Mouse (Mus musculus) layer of hippocampus, adult 11-12 months (tissue): ENCODE data around the gene Arhgef17.
A peak's percentile ranks its signal among the peaks of the same experiment; 100 is the strongest.
"Not testable (repeated sequence)": the region's sequence is repeated elsewhere in the genome, so short reads cannot be mapped to it uniquely, and the experiment has no call there.

Source experiments
- DNase-seq: peaks from one replicate; pipeline ENCODE4 v3.0.0; 2022; ENCODE audit warnings: low spot score

Arhgef17 gene

DNA sequence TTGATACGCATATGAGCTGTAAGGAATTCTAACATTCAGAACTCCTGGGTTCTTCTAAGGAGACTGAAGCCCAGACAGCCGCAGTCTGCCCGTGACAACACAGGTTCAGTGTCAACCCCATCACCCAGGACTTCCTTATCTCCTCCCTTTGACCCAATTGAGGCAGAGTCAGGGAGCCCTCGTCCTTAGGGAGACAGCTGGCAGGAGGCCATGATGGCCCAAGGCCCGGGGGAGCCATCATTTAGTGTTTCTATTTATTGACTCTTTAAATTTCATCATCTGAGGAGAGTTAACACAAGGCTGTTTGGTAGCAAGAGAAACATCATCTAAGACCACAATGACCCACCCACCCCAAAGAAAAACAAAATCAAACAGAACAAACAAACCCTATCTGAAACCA is 60.0 kb downstream of the Arhgef17 start:
- DNase-seq, result no peak

DNA sequence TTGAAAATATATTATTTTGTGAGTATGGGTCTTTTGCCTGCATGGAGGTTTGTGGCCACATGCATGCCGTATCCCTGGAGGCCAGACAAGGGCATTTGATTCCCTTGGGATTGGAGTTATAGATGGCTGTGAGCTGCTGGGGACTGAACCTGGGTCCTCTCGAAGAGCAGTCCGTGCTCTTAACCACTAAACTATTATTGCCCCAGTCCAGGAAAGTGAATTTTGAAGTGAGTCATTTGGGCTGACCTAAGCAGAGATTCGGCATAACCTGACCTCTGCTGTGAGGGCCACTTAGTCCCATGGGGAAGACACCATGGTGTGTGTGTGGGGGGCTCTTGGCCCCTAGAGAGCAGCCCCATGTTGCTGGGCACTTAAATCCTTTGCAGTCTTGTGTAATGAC is 60.6 kb downstream of the Arhgef17 start:
- DNase-seq, result no peak

DNA sequence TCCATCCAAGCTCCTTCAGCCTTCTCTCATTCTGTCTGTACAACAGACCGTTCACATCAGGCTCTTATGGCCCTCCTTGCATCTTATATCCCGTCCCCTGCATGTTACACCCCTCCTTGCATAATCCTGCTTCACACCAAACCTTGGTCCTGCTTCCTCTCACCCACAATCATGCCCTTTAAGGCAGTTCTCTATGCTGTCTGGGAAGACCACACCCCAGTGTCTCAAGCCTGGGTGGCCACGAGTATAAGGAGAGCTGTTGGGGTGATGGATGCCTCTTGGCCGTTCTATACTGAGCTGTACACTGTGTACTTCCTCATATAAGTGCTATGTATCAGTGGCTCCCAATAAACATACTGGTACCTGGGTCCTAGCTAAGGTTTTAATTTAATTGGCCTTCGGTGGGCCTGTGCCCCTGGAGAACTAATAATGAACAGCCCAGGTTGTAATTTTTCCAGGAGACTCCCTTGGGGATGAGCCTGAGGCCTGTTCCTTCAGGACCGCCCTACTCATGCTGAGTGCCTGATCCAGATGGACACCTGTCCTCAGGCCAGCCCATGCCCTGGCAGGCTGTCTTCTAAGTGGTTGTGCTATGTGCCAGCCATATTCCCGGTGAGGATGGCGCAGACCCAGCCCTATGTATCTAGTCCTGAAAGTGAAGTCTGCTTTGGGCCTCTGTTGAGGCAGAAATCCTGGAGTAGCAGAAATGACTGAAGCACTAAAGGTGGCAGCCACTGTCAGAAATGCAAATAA is 61.9 kb downstream of the Arhgef17 start:
- DNase-seq, result no peak

DNA sequence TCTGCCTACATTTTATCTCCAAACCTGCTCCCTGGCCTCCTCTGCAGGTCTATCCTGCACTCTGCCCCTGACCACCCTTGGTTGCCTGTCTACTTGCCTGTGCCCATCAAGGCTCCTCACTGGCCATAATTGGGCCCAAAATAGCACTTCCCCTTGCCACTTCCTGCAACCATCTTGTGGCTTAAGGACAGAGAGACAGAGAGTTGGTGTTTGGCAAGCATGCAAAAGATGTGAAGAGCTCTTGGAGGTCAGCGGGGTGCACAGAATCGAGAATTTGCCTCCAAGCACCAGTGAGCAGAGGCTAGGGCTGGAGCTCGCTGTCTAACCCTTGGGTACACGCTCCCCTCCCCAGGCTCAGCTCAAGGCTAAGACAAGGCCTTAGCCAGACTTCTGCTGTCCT is 63.4 kb downstream of the Arhgef17 start:
- no peak for DNase-seq

DNA sequence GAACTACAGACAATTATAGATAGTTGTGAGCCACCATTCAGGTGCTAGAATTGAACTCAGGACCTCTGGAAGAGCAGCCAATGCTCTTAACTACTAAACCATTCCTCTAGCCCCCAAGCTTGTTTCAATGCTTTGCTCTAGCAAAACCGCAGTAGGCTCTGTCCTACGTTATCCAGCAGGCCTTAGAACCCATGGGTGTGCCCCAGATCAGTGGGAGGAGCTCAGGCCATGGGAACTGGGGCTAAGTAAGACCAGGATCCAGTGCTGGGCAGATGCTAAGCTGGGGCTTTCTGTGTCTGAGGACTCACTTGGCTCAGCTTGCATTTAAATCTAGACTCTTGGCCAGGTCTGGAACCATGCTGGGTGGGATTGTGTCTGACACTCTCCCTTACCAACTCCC is 64.3 kb downstream of the Arhgef17 start:
- no peak for DNase-seq

DNA sequence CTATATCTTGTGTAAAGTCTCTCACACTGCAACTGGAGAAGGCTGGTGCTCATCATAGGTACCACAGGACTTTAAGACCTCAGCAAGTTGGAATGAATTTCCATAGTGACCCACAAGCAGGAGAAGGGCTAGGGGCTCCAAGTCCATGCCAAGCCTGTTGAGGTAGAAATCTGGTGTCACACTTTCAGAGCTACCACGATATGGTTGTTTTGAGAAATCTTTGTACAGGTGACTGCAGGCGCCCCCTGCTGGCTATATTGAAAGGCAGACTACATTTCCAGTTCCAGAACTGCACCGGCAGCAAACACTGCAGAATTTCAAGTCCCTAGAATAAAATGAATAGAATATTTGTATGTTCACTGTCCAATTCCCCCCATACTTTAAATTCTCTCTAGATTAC is 65.2 kb downstream of the Arhgef17 start:
- peak; percentile 84 for DNase-seq

DNA sequence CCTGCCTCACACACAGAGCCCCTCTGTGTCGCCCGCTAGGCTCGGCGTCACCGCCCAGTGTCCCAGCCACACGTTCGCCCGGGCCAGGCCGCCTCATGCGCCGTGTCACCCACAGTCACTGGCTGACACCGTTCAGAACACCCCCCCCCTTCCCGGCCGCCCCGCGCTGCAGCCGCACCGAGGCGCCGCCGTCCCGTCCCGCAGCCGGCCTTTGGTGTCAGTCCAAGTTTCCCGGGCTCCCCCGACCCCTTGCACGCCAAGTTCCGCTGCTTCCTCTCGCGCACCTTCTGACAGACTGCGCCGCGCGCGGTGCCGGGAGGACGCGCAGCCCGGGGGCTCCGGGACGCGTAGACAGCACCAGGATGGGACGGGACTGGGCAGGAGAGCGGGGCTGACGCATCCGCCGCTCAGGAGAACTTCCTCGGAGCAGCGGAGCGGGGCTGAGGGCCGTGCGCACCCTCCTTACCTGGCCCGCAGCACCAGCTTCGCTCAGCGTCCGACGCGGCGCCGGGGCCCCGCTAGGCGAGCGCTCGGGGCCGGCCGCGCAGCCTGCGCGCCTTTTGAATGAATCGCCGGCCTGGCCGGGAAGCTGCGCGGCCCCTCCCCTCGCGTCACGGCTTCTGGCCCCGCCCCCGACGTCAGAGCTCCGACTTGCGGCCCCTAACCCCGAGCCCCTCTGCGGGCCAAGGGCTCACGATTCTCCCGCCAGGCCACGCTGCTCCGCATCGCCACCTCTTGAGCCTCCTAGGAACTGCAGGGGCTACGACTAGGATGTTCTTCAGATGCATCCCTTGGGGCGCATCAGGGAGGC is 68.9 kb downstream of the Arhgef17 start, which contains the start of gene Relt:
Relt (minus strand) TSS at position 619 of the 811 bp plus-strand sequence.
- DNase-seq, result peak; percentile 89

DNA sequence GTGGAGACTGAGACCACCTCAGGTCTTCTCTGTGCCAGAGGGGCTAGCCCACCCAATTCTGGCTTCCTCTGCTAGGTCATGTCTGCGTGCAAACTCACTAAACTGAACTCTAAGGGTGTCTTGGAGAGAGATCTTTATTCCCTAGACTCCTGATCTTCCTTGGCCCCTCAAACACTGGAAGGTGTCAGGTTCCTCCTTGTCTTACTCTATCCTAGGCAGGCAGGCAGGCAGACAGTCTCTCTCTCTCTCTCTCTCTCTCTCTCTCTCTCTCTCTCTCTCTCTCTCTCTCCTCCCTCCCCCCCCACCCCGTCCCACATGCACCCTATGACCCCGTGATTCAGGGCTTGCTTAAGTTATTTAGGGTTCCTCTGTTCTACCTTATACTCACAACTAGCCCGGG is 69.6 kb downstream of the Arhgef17 start:
- no peak for DNase-seq

DNA sequence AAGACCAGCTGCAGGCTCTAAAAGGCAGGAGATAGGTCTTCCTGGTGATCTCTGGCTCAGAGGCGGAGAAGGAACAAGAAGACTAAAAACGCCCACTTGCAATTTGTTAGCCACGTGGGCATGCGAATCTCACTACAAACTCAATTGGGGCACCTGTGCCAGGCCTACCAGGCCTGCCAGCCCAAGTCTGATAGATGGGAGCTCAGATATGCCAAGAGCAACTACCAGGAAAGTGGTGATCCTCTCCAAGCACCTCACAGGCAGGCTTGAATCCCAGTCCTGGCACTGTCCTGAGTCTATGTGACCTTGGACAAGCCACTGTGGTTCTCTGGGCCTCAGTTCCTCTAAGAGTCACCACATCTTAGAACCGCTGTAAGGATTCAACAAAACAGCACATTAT is 70.7 kb downstream of the Arhgef17 start:
- no peak for DNase-seq

DNA sequence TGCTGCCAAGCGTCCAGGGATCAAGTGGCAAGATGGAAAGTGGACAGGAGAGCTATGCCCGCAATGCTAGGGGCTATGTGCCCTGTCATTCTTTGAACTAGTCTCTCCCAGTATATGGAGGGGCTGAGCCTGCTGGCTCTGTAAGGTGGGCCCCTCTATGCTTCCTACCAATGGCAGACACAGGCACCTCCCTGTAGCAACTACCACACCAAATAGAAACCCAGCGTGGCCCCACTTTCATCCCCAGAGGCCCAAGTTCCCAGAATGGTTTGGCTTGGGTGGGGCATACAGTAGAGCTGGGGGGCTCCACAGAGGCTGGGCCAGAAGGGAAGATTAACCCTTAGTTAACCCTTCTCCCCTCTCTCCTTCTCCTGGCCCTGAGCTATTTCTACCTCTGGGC is 71.5 kb downstream of the Arhgef17 start:
- no peak for DNase-seq

DNA sequence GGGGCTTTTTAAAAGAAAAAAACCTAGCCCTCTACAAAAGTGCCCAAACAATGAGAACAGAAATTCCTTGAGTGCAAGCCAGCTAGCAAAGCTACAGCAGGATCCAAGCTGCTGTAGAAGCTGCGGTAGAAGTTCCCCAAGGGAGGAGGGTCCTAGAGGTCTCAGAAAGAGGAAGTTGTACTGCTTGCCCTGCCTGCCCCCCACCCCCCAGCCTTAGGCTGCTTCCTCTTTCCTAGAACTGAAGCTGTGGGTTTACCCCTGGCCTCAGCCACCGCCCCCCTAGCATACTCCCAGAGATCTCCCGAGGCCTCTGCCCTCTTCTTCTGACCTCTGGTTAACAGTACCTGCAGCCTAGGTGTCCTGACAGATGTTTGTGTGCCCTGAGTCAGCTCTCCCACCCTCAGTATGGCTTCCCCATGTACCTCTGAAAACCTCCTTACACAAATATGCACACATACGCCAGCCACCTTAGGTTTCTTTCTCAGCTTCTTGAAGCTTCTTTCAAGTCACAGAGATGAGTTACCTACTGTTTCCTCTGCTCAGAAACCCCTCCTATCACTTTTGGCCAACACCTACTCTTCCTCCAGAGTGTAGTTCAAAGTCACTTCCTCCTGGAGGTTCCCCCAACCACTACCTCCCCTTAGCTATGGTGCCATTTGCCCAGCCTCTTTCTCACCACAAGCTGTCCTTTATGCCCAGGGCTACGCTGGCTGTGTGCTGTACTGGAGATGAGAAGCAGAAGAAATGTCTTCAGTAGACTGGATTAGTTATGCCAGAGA is 75.9 kb downstream of the Arhgef17 start:
- DNase-seq, result no peak

DNA sequence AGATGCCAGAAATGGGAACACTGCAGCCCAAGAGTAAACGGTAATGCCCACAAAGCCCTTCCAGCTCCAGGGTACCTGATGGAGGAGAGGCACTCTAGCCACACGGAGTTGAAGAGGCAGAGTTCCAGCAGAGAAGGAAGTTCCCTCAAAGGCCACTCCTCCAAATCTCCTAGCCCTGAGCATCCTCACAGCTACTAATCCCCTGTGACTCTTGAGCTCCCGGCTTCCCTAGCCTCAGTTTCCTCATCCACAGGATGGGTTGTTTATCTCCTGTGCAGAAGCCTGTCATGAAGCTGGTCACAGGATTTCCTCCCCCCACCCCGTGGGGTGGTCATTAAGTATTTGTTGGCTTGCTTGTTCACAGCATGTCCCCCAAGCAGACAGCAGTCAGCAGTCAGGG is 76.6 kb downstream of the Arhgef17 start:
- DNase-seq, result no peak

DNA sequence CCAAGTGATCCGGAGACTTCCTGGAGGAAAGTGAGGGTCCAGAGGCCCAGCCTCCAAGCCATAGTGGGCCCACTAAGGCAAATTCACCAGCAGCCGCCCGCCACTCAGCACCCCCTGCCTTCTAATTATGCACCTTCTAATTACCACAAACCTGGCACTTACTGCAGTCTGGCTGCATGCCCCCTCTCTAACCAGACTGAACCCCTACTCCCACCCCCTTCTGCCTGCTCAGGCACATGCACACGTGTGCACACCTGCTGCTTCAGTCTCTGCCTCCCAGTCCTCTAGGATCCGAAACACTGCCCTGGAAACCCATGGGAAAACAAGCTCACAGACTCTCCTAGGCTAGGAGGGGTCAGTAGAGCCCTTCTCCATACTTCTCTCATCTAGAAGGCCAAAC is 77.0 kb downstream of the Arhgef17 start:
- DNase-seq, result no peak

DNA sequence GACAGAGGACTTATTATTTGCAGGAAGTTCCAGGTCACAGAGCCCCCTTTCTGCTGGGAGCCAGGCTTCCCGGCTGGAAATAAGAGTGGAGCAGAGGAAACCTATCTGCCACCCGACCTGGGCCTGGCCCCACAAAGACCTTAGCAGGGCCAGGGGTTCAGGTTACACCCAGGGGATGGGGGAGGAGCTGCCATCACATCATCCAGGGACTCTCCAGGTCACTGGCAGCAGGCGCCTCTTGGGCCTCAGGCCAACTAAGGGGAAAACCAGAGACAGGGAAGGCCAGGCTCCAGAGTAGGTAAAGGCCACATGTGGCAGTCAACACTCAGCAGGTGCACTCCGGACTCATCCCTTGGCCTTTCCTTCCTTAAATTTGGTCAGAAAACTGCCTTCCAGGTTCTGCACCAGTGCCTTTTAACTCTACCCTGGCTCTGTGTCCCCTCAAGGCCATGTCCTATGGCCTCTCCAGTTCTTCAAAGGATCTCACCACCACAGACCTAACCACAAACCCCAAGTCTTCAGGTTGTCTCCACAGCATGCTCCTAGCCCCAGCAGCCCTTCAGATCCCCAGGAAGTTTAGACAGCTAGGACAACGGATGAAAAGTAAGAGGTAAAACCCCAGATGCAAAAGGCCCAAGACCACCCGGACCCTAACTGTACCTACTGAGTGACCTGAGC is 77.6 kb downstream of the Arhgef17 start:
- no peak for DNase-seq

DNA sequence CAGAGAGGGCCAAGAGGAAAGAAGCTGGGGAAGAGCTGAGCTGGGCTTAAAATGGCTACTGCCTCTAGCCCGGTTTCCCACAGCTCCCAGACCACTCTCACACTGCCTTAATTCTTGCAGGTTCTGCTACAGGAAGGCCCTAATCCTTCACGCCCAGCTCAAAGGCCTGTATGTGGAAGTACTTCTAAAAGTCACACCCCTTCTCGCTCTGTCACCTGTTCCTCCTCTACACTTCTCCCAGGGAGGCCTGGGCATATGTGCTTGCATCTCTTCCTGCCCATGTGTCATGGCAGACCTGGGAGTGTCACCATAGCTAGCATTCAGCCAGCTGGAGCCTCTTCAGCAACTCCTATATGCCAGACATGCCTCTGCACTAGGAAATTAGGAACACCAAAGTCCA is 78.5 kb downstream of the Arhgef17 start:
- no peak for DNase-seq

DNA sequence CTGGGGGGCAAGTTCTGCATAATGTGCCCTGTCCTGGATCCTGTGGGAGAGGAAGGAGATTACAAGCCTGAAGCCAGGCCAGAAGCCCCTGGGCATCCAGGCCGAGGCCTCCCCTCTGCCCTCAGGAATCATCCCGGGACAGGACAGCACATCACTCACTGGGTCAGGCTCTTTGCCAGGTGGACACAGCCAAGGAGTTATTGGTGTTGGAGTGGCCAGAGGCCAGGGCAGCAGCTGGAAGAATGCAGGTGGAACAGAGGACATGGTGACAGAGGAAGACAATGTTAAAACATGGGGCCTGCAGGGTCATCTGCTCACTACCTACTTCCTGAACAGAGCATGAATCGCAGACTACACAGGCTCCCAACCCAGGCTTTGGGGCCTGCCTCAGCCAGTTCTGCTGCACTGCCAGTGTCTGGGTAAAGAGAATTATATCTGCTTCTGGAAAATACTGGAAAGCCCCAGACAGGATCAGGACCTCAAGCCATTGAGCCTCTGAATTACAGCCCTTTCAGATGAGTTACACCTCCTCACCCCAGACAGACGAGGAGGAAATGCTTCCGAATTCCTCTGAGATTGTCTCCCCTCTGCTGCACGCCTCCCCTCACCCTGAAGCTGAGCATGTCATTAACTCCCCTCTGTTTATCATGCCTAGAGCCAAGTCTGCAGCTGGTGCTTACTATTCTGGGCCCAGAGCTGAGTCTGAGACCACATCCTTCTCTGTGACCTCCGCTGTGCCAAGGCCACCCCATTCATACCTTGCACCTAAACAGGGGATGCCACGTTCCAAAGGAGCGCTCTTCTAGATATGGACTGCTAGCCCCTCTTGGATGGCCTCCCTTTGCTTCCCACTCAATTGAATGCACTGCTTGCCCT is 80.2 kb downstream of the Arhgef17 start:
- DNase-seq, result no peak

DNA sequence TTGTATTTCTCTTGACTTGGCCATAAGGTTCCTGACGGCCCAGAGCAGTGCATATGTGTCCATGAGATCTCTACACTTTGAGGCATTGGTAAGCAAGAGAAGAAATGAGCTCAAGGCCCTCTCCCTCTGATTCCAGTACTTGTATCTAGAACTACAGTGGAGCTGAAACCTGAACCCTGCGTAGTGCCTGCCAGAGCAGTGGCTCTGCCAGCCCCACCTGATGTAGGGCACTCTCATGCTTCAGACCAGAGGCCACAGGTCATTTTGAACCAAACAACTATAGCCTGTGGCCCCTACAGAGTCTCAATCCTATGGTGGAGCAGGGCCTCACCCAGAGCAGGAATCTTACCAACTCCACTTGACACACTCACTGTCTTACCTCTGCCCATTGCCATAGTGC is 82.4 kb downstream of the Arhgef17 start:
- DNase-seq, result no peak

DNA sequence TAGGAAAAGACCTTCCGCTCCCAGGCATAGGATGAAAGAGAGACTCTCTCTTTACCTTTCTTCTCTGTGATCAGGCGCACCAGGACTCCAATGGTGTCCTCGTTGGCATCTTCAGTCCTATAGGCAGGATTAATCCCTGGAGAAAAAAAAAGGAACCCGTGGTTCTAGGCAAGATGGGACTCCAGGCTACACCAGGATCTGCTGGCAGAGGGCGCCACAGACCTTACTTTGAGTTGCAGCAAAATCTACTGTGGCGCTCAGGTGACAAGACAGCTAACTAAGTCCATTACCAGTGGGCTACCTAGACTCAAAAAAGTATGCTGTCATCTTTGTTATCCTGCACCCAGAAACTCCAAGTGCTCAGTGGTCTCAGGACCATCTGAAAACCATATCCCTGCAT is 83.2 kb downstream of the Arhgef17 start:
- peak; percentile 89 for DNase-seq

DNA sequence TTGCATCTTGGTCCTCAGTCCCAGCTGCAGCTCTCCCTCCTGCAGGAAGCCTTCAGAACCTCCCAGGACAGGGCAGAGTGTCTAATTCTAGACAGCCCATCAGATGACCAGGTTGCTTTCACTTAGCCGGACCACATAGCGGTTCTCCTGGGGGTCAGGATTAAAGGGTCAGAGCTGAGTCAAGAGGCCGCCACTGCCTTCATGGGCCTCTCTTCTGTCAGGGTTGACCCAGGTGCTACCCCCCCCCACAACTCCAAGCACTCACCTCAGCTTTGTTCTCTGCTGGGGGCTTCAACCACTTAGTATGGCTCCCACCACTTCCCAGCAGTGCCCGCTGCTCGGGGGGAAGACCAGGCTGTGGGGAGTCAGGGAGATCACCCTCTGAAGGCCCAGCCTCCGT is 84.8 kb downstream of the Arhgef17 start:
- DNase-seq, result no peak

DNA sequence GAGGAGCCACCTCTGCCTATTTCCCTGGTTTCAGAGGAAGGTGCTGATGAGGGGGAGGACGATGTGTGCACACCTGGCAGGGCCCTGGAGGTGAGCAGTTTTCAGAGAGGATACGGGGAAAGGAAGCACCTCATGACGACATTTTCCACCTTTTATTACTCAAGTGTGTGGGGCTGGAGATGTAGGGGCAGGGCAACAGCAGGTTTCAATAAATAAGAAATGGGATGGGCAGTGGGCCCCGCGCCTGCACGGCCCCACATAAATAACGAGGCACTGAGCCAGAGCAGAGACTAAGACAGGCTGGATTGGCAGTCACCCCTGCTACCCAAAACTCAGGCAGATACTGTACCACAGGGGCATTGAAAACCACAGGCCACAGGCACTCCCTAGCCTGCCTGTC is 85.9 kb downstream of the Arhgef17 start:
- not testable (repeated sequence) for DNase-seq

DNA sequence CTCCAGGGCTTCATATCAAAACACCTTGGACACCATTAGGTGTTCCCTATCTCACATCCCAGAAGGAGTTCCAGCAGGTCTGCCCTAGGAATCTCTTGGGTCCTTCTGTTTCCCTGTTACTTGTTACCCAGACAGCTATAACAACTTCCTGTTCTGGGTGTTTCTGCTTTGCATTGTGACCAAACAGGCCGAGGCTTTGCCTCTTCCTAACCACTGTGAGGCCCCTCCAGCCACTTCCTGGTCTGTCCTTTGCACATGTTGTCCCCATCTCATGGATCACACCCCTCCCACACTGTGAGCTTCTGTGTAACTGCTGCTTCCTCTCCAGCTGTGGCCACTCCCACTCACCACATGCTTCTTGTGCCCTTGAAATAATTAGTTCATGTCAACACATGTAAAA is 86.5 kb downstream of the Arhgef17 start:
- DNase-seq, result peak; percentile 72
